Mouse (Mus musculus) olfactory bulb, adult 2 months (tissue): ENCODE measurements around the gene Trmt1.

Experiments
- CTCF ChIP-seq: fragments of 200-500 bp; IDR thresholded peaks from 2 replicates; pipeline ENCODE4 v1.5.1; 2012; ENCODE audit warnings: low read depth, mild to moderate bottlenecking, low read length, moderate library complexity; ENCODE audit not compliant: insufficient read depth
- POLR2A ChIP-seq: fragments of 200-500 bp; IDR thresholded peaks from 2 replicates; pipeline ENCODE4 v1.6.1; 2012; ENCODE audit warnings: mild to moderate bottlenecking, low read depth, low read length, moderate library complexity; ENCODE audit not compliant: insufficient read depth

DNA sequence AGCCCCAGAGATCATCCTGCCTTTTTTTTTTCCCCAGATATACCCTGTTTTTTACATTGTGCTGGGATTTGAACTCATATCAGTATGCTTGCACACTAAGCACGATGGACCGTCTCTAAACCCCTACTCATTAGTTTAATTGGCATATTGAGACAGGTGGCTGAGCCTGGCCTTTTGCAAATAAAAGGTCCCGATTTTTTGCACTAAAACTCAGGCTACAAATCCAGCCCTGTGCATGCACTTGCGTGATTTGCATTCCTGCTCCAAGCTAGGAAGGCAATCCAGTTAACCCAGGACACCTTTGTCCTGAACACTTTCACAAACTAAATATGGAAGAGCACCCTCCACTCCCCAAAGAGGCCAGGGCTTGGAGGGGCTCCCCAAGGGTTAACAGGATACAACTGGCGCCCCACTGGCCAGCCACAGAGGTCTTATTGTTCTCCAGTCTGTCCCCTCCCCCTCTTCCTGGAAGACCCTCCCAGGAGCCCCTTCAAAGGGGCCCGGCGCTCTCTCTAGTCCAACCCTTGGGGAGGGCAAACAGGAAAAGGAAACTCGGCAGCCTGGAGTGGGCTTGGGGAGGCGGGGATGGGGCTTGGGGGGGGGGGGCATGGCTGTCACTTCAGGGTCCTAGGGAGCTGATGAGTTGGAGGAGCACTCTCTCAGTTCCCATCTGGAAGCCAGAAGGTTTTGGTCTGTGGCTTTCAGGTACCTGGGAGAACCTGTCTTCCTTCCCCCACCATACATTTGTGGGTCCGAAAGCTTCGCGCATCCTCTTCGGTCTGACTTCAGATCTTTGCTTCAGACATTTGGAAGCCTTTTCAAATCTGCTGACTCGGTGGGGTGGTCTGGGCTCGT, 30.5 kb upstream of the Trmt1 start:
- TF ChIP-seq CTCF (no peak), POLR2A (no peak)
